Mouse (Mus musculus): ENCODE results near the gene Nedd4. TPM values are rescaled to one million over a fixed set of nuclear protein-coding genes. Genes with fewer than 3 reads are reported as not detected.
A peak's percentile ranks its signal among the peaks of the same experiment; 100 is the strongest.
"Not testable (repeated sequence)": the region's sequence is repeated elsewhere in the genome, so short reads cannot be mapped to it uniquely, and the experiment has no call there.

Nedd4 gene
- 1 to 10 TPM; 1.2 to 1.3 TPM for polyA plus RNA-seq (2017; shearing (Covaris generic))

DNA sequence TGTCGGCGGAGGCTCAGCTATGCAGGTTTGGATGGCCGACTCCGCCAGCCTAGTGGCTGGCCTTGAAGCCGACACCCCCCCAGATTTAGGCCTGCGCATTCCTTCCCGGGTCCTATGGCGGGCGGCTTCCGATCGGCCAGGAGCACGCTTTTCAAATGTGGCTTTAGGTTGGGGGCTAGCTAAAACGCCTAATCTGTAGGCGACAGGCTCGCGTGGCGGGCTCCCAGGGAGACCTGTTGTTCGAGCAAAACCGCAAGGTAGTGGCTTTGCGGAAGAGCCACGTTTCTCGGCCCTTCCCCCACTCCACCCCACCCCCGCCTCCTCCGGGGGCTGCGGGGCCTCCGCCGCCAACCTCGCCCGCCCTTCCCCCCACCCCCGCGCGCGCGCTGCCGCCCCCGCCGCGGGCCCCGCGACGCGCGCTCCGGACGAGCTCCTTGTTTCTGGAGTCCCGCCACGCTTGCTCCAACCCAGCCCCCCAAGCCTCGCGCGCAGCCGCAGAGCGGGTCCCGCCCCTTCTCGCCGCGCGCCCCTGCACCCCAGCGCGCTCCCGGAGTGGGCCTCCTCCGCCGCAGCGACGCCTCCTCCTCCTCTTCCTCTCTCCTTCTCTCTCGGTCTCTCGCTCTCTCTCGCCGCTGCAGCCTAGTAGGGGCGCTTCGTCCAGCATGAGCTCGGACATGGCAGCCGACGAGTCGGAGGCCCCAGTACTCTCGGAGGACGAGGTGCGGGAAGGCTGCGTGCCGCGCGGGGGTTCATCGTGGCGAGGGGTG lies at the start of gene Nedd4:
Gene Nedd4 (plus strand): TSS at position 452 of the 767 bp plus-strand sequence.
- ATAC-seq: no peak

GRCm38 (mm10) chr9:72613884-72614283 lies 48.3 kb upstream of the Nedd4 start:
- ATAC-seq: no peak

GRCm38 (mm10) chr9:72614786-72615480 lies 47.2 kb upstream of the Nedd4 start:
- ATAC-seq: no peak

GRCm38 (mm10) chr9:72618037-72618436 lies 44.1 kb upstream of the Nedd4 start:
- ATAC-seq: no peak

DNA sequence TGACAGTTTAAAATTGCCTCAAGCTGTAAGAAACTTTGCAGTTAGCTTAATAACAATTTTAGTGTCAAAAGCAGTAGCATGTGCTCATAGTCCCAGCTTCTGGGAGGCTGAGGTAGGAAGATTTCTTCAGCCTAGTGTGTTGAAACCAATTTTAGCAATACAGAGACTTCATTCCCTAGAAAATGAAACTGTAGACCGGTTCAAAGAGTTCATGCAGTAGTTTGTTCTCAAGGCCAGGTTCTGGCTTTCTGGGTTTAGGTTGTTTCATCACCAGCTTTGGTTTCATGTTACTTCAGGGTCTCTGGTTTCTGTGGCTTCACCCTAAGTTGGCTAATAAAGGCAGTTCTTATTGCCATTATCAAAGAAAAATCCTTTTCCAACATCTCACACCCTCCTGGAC lies 38.5 kb upstream of the Nedd4 start:
- no peak for ATAC-seq

DNA sequence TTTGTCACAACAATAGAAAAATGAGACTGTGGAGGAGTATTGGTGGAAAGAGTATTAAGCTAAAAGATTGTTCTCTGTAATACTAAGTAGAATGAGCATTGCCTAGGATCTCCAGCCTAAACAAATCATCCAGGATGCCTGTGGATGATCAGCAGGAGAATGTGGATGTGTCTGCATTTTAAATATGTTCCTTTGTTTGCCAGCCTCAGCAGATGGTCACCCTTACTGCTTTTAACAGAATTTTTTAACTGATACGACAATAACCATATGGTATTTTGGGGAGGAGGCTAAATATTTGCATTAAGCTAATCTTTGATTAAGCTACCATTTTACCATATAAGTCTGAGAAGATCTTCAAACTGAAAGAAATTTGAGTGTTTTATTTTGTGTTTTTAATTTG lies 34.5 kb upstream of the Nedd4 start:
- no peak for ATAC-seq

DNA sequence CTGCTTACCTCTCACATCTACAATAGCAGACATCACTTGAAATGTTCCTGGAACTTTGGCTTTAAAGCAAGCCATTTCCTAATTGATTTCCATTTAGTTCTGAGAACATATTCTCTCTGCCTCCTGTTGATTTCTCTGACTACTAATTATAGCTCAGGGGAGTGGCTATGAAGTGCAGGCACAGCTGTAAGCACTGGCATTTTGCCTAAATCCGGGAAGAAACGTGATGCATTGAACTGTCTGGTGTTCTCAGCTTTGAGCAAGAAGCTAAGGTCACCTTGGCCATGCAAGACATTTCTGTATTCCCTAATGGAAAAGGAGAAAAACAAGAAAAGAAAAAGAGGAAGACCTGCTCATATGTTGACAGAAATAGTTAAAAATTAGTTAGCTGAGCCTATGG lies 33.6 kb upstream of the Nedd4 start:
- ATAC-seq: no peak

DNA sequence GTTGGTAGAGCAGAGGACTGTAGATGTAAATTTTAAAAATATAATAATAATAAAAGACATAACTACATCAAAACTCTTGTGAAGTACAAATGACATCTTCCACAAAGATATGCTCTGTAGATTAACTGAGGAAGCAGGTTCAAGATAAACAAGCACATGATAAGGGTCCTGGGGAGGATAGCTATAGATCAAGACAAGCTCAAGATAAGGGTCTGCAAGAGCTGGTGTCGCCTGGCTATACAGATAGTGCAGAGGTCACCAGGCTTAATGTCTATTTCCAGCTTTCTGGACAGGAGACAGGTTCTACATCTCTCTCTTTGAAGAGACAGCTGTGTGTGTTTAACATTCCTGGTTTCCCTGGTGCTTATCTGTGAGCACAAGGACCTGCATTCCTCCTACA lies 29.9 kb upstream of the Nedd4 start:
- no peak for ATAC-seq

GRCm38 (mm10) chr9:72635134-72635533 lies 27.0 kb upstream of the Nedd4 start:
- peak; percentile 43 for ATAC-seq

DNA sequence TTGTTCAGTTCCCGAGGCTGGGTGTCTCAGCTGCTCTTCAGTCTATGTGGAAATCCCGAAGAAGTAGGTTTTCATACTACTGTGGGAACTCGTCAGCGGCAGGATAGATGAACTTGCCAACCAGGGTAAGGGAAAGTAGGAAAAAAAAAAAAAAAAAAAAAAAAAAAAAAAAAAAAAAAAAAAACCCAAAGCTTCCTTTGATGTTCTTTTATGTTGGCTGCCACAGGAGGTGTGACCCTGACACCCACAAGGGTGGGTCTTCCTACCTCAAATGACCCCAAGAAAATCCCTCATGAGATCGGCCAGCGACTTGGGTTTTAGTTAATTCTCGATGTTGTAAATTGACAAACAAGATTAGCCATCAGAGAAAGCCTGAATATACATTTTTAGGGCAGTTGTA lies 25.6 kb upstream of the Nedd4 start:
- no peak for ATAC-seq

DNA sequence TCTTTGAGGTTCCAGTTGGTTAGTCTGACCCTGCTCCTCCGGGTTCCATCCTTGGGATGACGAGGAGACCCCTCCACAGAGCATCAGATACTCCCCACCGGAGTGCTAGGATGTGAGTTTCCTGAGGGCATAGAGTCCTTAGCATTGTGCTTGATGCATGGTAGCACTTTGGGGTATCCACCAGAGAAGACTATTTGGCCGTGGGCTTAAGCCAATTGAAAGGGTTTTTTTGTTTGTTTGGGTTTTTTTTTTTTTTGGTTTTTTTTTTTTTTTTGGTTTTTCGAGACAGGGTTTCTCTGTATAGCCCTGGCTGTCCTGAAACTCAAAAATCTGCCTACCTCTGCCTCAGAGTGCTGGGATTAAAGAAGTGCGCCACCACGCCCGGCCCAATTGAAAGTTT lies 24.9 kb upstream of the Nedd4 start:
- ATAC-seq: no peak

DNA sequence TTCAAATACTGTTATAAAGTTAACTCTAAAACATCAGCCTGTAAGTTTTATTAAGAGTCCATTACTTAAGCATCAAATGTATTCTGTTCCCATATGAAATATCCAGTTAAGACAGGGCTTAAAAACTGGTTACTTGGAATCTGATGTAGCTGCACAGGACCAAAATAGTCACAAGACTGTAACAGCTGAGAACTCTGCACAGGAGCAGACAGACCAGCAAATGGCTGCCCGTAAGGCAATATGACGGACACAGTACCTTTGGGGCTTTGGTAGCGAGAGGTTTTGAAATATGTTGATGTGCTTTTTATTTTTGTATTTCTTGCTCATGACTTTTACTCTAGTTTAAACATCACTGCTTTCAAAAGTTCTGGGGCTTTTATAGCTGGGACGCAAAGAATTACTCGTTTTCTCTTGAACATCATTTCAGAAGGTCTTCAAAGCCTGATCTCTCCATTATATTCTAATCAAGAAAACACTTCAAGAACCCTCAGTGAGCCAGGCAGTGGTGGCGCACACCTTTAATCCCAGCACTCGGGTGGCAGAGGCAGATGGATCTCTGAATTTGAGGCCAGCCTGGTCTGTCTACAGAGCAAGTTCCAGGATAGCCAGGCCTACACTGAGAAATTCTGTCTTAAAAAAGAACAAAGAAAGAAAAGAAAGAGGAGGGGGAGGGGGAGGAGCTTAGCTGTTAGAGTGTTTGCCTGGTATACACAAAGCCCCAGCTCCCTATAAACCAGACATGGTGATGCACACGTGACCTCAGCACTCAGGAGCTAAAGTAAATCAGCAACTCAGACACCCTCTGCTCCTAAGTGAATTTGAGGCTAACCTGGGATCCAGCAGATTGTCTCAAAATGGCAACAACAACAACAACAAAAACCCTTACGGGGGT lies 22.9 kb upstream of the Nedd4 start:
- ATAC-seq: no peak

- no peak for ATAC-seq
Observed at GRCm38 (mm10) chr9:72639843-72640621, 22.1 kb upstream of the Nedd4 start.

DNA sequence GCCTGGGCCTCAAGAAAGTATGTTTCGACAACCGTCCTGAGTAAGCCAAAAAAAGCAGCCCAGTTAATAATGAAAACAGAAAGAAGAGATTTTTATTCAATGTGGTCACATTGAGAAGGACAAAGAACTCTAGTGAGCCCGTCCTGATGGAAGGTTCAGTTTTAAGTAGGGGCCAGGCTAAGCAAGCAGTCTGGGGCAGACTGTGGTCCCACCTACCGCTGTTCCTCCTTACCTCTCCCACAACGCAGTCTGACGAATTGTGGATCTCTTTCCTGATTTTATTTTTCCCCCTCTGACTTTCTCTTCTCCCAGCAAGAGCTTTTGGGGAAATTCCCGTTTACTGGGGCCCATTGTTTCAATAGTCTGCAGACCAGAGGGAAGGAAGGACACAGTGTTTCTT lies 21.5 kb upstream of the Nedd4 start:
- no peak for ATAC-seq

GRCm38 (mm10) chr9:72641093-72641680 lies 21.0 kb upstream of the Nedd4 start:
- no peak for ATAC-seq

DNA sequence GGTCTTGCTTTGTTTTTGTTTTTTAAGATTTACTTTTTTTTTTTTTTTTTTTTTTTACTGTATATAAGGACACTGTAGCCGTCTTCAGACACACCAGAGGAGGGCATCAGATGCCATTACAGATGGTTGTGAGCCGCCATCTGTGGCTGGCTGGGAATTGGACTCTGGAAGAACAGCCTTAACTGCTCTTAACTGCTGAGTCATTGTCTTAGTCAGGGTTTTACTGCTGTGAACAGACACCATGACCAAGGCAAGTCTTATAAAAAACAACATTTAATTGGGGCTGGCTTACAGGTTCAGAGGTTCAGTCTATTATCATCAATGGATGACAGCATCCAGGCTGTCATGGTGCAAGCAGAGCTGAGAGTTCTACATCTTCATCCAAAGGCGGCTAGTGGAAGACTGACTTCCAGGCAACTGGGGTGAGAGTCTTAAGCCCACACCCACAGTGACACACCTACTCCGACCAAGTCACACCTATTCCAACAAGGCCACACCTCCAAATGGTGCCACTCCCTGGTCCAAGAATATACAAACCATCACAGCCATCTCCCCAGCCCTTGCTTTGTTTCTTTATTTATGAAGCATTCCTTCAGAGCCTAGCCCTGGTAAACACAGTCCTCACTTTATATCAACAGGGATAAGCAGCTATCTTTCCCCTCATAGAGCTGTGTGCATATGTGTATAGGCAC lies 19.2 kb upstream of the Nedd4 start:
- not testable (repeated sequence) for ATAC-seq

GRCm38 (mm10) chr9:72643651-72644417 lies 18.3 kb upstream of the Nedd4 start:
- ATAC-seq: no peak

DNA sequence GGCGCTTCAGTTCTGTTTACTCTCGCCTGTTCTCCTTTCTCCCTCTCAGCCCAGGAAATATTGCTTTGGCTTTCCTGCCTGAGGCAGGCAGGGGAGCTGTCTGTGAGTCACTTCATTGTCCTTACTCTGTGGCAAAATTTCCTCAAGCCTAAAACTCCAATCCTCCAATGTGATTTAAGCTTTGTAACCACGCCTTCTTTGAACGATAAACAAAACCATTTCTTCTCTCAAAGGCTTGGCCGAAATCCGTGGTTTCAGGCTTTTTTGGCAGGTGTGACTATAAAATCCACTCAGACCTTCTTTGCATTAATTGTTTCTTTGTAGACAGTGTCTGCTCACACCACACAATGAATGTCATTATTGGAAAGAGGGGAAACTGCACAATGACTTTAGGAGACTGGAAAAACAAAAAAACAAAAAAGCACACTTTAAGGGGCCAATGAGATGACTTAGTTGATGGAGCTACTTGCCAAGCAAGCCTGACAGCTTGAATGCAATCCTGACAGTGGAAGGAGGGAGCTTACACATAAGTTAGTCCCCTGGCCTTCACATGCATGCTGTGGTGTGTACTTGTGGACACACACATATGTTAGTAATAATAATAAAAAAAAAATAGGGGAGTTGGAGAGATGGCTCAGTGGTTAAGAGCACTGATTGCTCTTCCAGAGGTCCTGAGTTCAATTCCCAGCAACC lies 17.6 kb upstream of the Nedd4 start:
- no peak for ATAC-seq

DNA sequence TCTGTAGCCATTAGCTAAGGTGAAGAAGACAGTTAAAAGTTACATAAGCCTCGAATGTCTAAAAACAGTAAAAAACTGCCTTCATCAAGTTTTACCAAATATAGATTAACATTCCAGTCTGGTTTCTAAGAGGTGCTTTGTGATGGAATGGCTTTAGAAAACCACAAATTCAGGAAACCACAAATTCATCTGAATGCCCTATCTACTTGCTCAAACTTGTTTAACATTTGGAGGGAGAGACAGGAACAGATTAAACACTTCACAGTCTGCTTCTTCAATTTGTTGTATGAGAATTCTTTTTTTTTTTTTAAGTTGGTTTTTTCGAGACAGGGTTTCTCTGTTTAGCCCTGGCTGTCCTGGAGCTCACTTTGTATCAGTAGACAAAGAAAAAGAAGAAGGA lies 12.4 kb upstream of the Nedd4 start:
- ATAC-seq: no peak

- ATAC-seq: no peak
Observed at GRCm38 (mm10) chr9:72652961-72653360, 9.2 kb upstream of the Nedd4 start.
